Mouse (Mus musculus): ENCODE measurements around the gene Mul1. TPM values are rescaled to one million over a fixed set of nuclear protein-coding genes. Genes with fewer than 3 reads are reported as not detected.

Gene Mul1
- polyA plus RNA-seq, 1 experiment from 2014 or later = 22.2 TPM

DNA sequence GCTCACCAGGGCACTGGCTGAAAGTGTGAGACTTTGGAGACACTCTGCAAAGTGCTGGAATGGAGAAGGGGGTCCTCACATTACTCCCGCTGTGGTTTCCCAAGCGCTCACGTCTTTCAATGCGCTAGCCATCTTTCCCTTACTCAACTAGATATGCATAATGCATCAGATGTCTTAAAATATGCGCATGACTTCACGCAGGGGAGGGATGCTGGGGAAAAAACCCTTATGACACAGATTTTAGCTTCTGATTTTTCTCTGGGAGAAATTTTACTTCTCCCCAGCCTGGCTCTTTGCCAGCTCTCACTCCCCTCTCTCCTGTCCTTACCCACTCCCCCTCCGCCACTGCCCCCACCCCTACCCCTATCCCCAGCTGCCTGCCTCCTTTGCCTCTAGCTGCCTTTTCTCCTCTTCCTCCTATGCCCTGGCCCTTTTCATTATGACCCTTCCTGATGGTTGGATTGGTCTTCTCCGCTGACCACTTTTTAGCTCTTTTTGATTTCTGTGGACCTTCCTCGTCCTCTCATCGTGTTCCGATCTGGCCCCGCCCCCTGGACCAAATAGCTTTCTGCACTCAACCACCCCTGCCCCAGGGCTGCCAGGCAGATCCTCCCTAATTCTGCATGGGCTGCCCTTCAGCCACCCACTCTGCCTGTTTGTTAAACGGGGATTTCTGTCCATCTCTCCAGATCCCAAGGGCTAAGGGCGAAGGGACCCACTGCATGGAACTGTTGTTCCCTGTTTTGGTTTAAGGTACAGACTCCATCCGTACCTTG is 13.5 kb downstream of the Mul1 start:
- H3K4me3 ChIP-seq = no peak overlapping the region
- DNase-seq (ENCODE audit: low spot score) = no peak
- H3K36me3 ChIP-seq = no peaks in the 10 kb centered on the region
- no peaks in the 10 kb centered on the region for H3K9me3 ChIP-seq
- WGBS = 39% methylated on average over 15 of the region's 15 CpGs
- H3K27me3 ChIP-seq (ENCODE audit: insufficient read depth, poor library complexity, severe bottlenecking) = peaks cover 88% of the 10 kb centered on the region
- peaks cover 7% of the 10 kb centered on the region for H3K4me1 ChIP-seq
- no peak overlapping the region for H3K27ac ChIP-seq

DNA sequence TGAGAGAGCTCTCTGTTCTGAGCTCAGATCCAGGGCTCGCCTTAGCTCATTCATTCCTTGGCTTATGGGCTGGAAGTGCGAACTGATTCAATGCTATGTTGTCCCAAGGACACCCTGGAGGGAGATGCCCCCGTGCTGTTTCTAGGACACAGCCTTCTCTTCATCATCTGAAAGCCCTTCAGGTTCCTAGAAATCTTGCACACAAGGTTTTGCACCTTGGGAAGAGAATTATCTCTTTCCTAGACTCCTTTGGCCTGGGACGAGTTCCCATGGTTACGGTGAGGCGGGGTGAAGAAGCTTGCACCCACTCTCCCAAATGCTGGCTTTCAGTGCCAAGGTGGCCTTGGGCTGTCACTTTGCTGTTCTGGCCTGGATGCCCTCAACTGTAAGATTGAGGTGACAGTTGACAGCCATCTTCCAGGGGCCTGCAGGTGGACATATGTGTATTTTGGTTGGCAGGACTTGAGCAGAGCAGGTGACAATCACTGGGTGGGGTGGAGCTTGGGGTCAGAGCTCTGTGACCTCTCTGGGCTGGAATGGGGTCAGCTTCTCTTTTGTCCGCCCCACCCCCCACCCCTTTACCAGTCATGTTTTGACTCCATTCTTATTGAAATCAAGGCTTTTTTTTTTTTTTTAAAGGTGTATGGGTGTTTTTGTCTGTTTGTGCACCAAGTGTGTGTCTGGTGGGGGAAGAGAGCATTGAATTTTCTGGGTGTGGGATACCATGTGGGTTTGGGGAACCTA is 14.6 kb downstream of the Mul1 start:
- Histone ChIP-seq H3K27me3 (ENCODE audit: insufficient read depth, poor library complexity, severe bottlenecking) (peaks cover 93% of the 10 kb centered on the region), H3K9me3 (no peaks in the 10 kb centered on the region), H3K36me3 (no peaks in the 10 kb centered on the region), H3K4me1 (peaks cover 16% of the 10 kb centered on the region), H3K27ac (no peak overlapping the region), H3K4me3 (no peak overlapping the region)
- no peak for DNase-seq (ENCODE audit: low spot score)
- 52% methylated on average over 7 of the region's 7 CpGs for WGBS

DNA sequence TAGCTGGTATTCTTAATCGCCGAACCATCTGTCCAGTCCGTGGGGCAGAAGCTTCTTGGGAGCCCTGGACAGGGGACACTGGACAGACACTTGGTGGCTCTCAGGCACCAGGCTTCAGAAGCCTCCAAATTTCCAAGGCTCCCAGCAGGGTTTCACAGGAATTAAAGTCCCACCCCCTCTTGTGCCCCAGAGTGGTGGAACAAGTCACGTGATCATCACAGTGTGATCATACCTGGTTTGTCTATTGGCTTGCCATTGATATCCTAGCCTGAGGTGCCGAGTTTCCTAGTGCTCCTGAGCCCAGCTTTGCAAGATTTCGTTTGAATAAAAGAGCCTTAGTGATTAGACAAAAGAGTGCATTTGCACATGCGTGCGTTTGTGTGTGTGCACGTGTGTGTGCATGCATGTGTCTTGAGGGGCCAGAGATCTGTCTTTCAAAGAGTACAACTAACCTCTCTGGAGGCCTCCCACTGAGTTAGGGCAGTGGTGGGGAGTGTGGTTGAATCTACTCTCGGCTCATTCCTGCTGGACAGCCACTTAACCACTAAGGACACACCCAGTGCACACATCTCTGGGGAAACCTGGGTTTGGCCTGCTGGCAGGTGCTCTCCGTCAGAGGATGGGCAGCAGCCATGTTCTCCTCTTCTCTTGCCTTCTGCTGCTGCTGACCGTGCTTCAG is 15.3 kb downstream of the Mul1 start:
- Histone ChIP-seq H3K9me3 (no peaks in the 10 kb centered on the region), H3K4me1 (peaks cover 22% of the 10 kb centered on the region), H3K36me3 (no peaks in the 10 kb centered on the region), H3K4me3 (no peak overlapping the region), H3K27me3 (ENCODE audit: insufficient read depth, poor library complexity, severe bottlenecking) (peaks cover 96% of the 10 kb centered on the region), H3K27ac (no peak overlapping the region)
- 54% methylated on average over 12 of the region's 12 CpGs for WGBS
- no peak for DNase-seq (ENCODE audit: low spot score)

DNA sequence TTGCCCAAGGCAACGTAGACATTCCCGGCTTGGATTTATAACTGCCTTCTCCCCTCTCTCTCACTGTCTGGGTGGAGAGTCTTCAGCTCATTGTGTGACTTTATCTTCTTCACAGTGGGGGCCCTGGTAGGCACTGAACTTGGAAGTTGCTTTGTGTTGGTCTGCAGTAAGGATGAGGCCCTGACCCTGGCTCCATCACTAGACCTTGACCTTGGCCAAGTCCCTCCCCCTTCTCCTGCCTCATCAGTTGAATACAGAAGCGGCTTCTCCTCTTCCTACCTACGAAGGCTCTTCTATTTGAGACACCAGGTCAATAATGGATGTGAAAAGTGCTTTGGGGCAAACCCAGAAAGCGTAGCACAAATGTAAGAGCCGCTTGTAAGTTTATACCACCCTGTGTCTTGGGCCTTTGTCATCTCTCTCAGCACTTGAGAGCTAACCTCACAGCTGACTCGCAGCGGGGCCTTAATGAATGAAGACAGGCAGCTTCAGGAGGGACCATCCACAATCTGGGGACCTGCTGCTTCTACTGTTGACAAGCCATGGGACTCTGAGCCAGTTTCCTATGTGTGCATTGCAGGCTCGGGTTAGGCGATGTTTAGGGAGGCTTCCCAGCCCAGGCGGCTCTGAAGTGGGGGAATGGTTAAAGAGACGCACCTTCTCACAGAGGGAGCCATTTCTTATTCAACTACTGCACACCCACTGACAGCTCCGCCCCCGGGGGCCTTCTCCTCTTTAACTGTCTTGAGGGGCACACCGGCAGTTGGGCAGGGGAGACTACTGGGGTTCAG is 18.0 kb downstream of the Mul1 start:
- H3K4me1 ChIP-seq = peaks cover 39% of the 10 kb centered on the region

DNA sequence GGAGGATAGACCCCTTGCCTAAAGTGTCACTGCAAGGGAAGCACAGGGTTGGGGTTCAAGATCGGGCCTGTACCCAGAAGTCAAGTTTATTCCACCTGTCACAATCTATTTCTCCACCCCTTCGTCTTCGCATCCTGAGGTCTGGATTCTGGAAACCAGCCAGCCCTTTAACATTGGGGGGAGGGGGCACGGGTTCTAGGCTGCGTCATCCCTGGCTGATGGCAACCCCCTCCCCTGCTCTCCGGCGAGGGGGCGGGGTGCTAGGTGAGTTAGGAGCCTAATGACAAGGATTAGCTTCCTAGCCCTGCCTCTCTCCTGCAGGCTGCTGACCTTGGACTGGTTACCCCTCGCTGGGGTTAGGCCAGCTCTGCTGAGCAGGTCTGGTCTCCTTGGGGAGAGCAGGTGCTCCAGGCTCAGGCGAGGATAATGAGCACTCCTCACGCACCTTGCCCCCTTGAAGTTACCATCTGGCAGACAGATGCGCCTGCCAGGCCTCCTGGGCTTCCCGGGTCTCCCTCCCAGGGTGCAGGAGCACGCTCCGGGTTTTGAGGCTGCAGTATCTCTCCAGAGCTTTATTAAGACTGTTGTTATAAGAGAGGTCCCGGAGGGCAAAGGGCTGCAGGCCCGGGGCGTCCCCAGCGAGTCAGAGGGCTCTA is 18.8 kb downstream of the Mul1 start:
- 6% methylated on average over 19 of the region's 19 CpGs for WGBS
- no peaks in the 10 kb centered on the region for H3K36me3 ChIP-seq
- H3K27me3 ChIP-seq (ENCODE audit: insufficient read depth, poor library complexity, severe bottlenecking) = peaks cover 96% of the 10 kb centered on the region
- H3K4me3 ChIP-seq = peak overlapping the region; percentile 87
- H3K4me1 ChIP-seq = peaks cover 33% of the 10 kb centered on the region
- peak overlapping the region; percentile 87 for H3K27ac ChIP-seq
- H3K9me3 ChIP-seq = no peaks in the 10 kb centered on the region
- DNase-seq (ENCODE audit: low spot score) = no peak

More for the DNA sequence above, 18.0 kb downstream of the Mul1 start:
- H3K4me3 ChIP-seq = no peak overlapping the region
- H3K36me3 ChIP-seq = no peaks in the 10 kb centered on the region
- no peak for DNase-seq (ENCODE audit: low spot score)
- H3K27ac ChIP-seq = no peak overlapping the region
- no peaks in the 10 kb centered on the region for H3K9me3 ChIP-seq
- peaks cover 96% of the 10 kb centered on the region for H3K27me3 ChIP-seq (ENCODE audit: insufficient read depth, poor library complexity, severe bottlenecking)
- WGBS = 26% methylated on average over 15 of the region's 15 CpGs

DNA sequence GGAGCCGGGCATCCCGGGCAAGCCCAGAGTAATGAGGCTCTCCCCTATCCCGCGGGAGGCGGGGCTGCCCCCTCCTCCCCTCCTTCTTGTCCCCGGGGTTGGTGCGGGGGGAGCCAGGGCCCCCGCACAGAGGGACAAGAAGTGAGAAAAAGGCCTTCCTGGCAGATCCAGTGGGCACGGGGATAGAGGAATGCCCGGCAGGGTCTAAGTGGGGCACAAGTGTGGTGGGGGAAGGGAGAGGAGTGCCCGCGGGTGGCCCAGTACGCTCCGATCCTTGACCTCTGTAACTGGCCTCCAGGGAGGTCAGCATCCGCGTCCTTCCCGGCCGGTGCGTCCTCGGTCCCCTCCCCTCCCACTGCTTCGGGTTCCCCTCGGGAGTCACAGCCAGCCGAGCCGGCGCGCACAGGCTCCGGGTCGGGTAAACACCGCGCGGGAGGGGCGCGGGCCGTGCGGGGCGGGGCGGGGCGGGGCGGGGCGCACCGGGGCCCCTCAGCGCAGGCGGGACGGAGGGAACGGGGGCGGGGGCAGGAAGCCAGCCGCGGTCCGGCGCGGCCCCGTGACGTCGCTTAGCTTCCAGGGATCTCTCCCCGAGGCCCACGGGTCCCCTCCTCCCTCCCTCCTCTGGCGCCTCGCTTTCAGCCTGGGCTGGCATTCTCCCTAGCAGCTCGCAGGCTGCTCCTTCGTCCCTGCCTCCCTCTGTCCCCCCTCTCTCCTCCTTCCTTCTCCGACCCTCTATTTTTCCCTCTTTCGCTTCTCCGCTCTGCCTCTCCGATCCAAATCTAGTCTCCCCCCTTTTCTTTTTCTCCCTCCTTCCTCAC is 19.5 kb downstream of the Mul1 start, which contains the start of gene Camk2n1:
Camk2n1 (plus strand) TSS at position 562 of the 818 bp plus-strand sequence.
- H3K27me3 ChIP-seq (ENCODE audit: insufficient read depth, poor library complexity, severe bottlenecking) = peaks cover 96% of the 10 kb centered on the region
- H3K4me1 ChIP-seq = peaks cover 37% of the 10 kb centered on the region
- DNase-seq (ENCODE audit: low spot score) = peak; percentile 80
- peak within 1 kb of the TSS; percentile 87 for H3K4me3 ChIP-seq
- H3K36me3 ChIP-seq = no peaks in the 10 kb centered on the region
- WGBS = 0% methylated on average over 55 of the region's 64 CpGs
- H3K27ac ChIP-seq = peak within 1 kb of the TSS; percentile 87
- no peaks in the 10 kb centered on the region for H3K9me3 ChIP-seq

DNA sequence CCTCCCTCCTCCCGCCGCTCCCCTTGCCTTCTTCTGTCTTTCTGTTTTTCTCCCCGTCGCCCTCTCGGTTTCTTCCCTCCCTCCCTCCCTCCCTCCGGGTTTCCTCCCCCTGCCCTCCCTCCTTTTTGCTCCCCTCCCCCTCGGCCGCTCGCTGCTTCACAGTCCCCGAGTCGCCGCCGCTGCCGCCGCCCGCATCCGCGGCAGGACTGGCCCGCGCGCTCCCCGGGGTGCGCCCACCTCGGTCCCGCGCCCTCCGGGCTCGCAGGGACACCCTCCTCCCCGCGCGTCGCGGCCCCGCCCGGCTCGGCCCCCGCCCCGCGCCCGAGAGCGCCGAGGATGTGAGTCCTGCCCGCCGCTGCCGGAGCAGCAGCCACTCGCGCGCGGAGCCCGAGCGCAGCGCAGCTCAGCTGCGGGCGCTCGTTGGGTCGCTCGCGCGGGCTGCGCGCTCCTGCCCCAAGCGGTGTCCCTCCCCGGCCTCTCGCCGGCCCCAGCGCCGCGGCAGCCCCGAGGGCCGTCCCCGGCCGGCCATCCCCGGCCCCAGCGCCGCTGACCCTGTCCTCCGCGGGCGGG is 20.2 kb downstream of the Mul1 start:
- no peak for DNase-seq (ENCODE audit: low spot score)
- Histone ChIP-seq H3K4me1 (peaks cover 37% of the 10 kb centered on the region), H3K27me3 (ENCODE audit: insufficient read depth, poor library complexity, severe bottlenecking) (peaks cover 96% of the 10 kb centered on the region), H3K27ac (peak overlapping the region; percentile 87), H3K4me3 (peak overlapping the region; percentile 87), H3K36me3 (no peaks in the 10 kb centered on the region), H3K9me3 (no peaks in the 10 kb centered on the region)
- WGBS = 2% methylated on average over 31 of the region's 78 CpGs

DNA sequence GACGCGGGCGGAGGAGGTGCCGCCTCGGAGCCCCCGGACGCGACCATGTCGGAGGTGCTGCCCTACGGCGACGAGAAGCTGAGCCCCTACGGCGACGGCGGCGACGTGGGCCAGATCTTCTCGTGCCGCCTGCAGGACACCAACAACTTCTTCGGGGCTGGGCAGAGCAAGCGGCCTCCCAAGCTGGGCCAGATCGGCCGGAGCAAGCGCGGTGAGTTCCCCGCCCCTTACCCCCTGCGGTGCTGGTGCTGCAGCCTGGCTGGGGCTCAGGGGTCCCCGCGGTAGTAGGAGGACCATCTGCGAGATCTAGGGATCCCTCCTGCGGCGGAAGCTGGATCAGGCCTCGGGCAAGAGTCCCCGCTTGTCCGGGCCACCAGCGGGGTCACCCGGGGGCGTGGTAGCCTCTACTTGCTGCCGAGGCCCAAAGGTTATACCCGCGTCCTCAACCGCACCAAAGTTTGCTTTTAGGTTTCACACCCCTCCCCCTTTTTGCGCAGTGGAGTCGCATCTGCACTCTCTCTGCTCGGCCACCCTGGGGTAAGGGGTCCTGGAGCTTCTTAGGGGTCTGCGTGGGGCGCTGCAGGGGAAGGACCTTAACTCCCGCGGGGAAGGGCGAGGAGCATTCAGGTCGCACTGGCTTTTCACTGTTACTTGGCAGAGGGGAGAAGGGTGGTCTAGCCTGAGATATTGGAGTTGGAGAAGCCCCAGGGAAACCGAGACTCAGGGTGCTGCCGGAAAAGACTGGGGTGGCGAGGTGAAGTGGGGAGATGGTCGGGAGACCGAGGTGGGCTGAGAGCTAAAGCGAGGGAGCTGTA is 20.9 kb downstream of the Mul1 start:
- under 1% methylated on average over 58 of the region's 58 CpGs for WGBS
- H3K9me3 ChIP-seq = no peaks in the 10 kb centered on the region
- peak overlapping the region; percentile 87 for H3K27ac ChIP-seq
- H3K36me3 ChIP-seq = no peaks in the 10 kb centered on the region
- no peak for DNase-seq (ENCODE audit: low spot score)
- peaks cover 37% of the 10 kb centered on the region for H3K4me1 ChIP-seq
- peaks cover 96% of the 10 kb centered on the region for H3K27me3 ChIP-seq (ENCODE audit: insufficient read depth, poor library complexity, severe bottlenecking)
- peak overlapping the region; percentile 87 for H3K4me3 ChIP-seq

DNA sequence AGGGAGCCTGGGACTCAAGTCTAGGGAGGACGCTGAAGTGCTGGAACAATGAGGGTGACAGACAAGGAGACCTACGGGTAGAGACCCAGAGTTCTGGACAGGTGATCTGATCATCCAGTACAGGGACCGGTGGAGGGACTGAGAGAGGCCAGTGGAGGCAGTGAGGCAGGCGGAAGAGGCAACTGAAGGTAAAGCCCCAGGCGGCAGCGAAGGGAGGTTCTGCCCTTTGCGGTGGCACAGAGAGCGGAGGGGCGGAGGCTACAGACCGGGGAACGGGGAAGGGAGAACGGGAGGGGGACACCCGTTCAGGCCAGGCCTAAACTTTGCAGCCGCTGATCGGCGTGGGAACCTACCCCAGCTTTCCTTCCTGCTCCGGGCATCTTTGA is 21.5 kb downstream of the Mul1 start:
- Histone ChIP-seq H3K4me3 (peak overlapping the region; percentile 87), H3K9me3 (no peaks in the 10 kb centered on the region), H3K4me1 (peaks cover 37% of the 10 kb centered on the region), H3K27ac (peak overlapping the region; percentile 87; the same call in 1 of the 2 replicates), H3K27me3 (ENCODE audit: insufficient read depth, poor library complexity, severe bottlenecking) (peaks cover 96% of the 10 kb centered on the region), H3K36me3 (no peaks in the 10 kb centered on the region)
- no peak for DNase-seq (ENCODE audit: low spot score)
- 2% methylated on average over 17 of the region's 17 CpGs for WGBS

DNA sequence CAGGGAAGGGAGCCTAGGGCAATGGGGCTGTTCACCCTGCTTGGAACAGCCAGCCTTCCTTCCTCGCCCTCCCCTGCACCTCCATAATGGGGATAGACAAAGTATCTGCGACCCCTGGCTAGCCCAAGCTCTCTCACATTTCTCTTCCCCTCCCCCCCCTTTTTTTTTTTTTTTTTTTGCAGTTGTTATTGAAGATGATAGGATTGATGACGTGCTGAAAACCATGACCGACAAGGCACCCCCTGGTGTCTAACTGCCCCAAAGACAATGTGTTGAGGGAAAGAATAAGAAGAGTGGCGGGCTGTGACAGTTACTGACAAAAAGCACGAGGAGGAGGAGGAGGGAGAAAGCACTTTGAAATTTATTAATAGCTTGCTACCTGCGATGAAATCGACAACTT is 22.1 kb downstream of the Mul1 start:
- Histone ChIP-seq H3K9me3 (no peaks in the 10 kb centered on the region), H3K4me3 (peak overlapping the region; percentile 87), H3K4me1 (peaks cover 37% of the 10 kb centered on the region), H3K27me3 (ENCODE audit: insufficient read depth, poor library complexity, severe bottlenecking) (peaks cover 95% of the 10 kb centered on the region), H3K27ac (no peak overlapping the region), H3K36me3 (no peaks in the 10 kb centered on the region)
- DNase-seq (ENCODE audit: low spot score) = no peak
- 3% methylated on average over 7 of the region's 8 CpGs for WGBS
